Mouse (Mus musculus) lung, adult 2 months (tissue): ENCODE results near the gene Ankrd55. TPM values are rescaled to one million over a fixed set of nuclear protein-coding genes. Genes with fewer than 3 reads are reported as not detected.

Experiments
- DNase-seq: peaks from one replicate; pipeline ENCODE4 v3.0.0; 2022
- H3K4me1 ChIP-seq: fragments of 200-500 bp; 2 replicates; pipeline ENCODE4 v1.6.1; 2011; ENCODE audit warnings: low read length; ENCODE audit not compliant: control insufficient read depth, insufficient read depth
- H3K4me3 ChIP-seq: fragments of 200-500 bp; replicated peaks from 2 replicates; pipeline ENCODE3; 2011; ENCODE audit warnings: low read depth, mild to moderate bottlenecking, control low read depth, low read length; ENCODE audit errors: extremely low read depth
- CTCF ChIP-seq: fragments of 200-500 bp; IDR thresholded peaks from 2 replicates; pipeline ENCODE4 v1.5.1; 2011; ENCODE audit warnings: mild to moderate bottlenecking, low read length, control low read depth; ENCODE audit not compliant: insufficient read depth
- POLR2A ChIP-seq: fragments of 200-500 bp; IDR thresholded peaks from 2 replicates; pipeline ENCODE4 v1.6.1; 2011; ENCODE audit warnings: low read depth, mild to moderate bottlenecking, control low read depth, low read length, borderline replicate concordance; ENCODE audit errors: extremely low read depth
- WGBS: fragments of 180-500 bp; shearing (Covaris S2); methylation state at CpG from one replicate; pipeline ENCODE4 v1.1.7; 2018; 5-methylcytosine and 5-hydroxymethylcytosine counted together
- polyA plus RNA-seq: library from polyadenylated mRNA; depleted of rRNA; stranded (reverse); fragments of >200 nt; gene quantifications from 2 replicates; pipeline ENCODE4 v1.2.3, GENCODE M21; 2012

The Ankrd55 gene
- polyA plus RNA-seq, 1 experiment, result 0.15 TPM

GRCm38 (mm10) chr13:112337146-112337545 lies 48.9 kb downstream of the Ankrd55 start:
- DNase-seq, result no peak
- no peak overlapping the region for H3K4me3 ChIP-seq
- no peaks in the 10 kb centered on the region for H3K4me1 ChIP-seq
- WGBS, result 87% methylated on average over 9 of the region's 9 CpGs
- TF ChIP-seq CTCF (no peak), POLR2A (no peak)

DNA sequence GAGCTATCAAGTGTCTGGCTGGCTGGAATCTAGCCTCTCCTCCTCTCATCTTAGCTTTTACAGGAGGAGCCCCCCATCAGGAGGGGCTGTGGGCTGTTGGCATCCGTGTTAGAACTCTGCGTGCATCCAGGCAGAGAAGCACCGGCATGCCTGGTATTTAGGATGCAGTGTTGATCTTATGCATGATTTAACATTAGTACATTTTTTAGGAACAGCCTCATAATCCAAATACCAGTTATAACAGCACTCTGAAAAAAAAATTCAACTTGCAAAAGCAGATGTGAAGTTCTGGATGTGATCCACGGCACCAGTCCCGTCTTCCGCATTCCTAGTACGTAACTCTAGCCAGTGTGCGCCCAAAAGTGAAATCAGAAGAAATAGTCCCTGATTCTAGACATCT lies 52.0 kb downstream of the Ankrd55 start:
- no peak for DNase-seq
- no peak overlapping the region for H3K4me3 ChIP-seq
- 0 out of 2 replicates have a peak, but pooled peaks cover 3% of the 10 kb centered on the region for H3K4me1 ChIP-seq
- TF ChIP-seq POLR2A (no peak), CTCF (no peak)
- 72% methylated on average over 8 of the region's 8 CpGs for WGBS

GRCm38 (mm10) chr13:112340761-112341160 lies 52.5 kb downstream of the Ankrd55 start:
- Histone ChIP-seq H3K4me1 (0 out of 2 replicates have a peak, but pooled peaks cover 3% of the 10 kb centered on the region), H3K4me3 (no peak overlapping the region)
- TF ChIP-seq CTCF (no peak), POLR2A (no peak)
- no peak for DNase-seq
- 67% methylated on average over 6 of the region's 6 CpGs for WGBS

GRCm38 (mm10) chr13:112342971-112343627 lies 54.8 kb downstream of the Ankrd55 start:
- Histone ChIP-seq H3K4me1 (0 out of 2 replicates have a peak, but pooled peaks cover 3% of the 10 kb centered on the region), H3K4me3 (no peak overlapping the region)
- DNase-seq, result no peak
- 67% methylated on average over 5 of the region's 5 CpGs for WGBS
- TF ChIP-seq POLR2A (no peak), CTCF (no peak)

- no peak for TF ChIP-seq CTCF
- no peak for TF ChIP-seq POLR2A
- 48% methylated on average over 5 of the region's 5 CpGs for WGBS
- H3K4me1 ChIP-seq, result 0 out of 2 replicates have a peak, but pooled peaks cover 3% of the 10 kb centered on the region
- no peak overlapping the region for H3K4me3 ChIP-seq
- no peak for DNase-seq
Measured at GRCm38 (mm10) chr13:112343628-112344009, 55.4 kb downstream of the Ankrd55 start.

DNA sequence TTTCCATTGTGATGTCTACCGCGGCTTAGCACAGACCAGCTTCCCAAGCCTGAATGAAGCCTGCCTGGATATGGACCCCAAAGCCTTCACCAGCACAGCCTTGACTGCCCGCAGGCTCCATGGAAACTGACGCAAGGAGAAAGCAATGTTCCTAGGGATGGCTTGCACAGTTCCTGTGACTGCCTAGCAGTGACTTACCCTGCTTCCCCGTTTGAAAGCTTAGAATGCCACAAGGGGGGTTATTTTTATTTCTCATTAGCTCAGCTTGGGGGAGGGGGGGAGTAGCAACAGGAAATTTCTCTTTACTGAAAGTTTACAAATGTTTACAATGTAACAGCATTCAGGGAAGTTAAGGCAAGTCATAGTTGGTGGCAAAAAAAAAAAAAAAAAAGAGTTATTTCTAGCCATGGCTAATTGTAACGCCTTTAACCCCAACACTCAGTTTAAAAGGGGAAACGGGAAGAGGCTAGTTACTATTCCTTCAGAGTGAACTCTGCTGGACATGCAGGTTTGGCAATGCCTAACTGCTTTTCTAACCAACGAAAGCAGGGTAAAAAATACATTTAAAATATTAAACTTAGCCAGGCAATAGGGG lies 56.1 kb downstream of the Ankrd55 start:
- no peak for TF ChIP-seq CTCF
- no peak for TF ChIP-seq POLR2A
- no peak for DNase-seq
- WGBS, result 64% methylated on average over 8 of the region's 8 CpGs
- Histone ChIP-seq H3K4me3 (no peak overlapping the region), H3K4me1 (0 out of 2 replicates have a peak, but pooled peaks cover 3% of the 10 kb centered on the region)

DNA sequence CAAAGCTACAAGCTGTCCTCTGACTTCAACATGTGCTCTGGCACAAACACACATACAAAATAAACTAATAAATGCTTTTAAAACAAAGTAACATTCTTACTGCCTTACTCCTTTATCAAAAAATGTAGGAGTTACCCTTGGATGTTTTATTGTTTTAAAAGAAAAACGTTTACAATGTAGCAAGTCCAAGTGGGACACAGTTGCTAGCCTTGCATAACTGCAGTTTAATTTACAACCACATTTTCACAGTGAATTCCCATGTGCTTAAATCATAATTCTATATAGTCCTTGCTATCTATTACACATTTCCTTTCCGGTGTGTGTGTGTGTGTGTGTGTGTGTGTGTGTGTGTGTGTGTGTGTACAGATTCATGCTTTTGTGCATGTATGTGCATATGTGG lies 57.3 kb downstream of the Ankrd55 start:
- Histone ChIP-seq H3K4me3 (no peak overlapping the region), H3K4me1 (0 out of 2 replicates have a peak, but pooled peaks cover 3% of the 10 kb centered on the region)
- TF ChIP-seq CTCF (no peak), POLR2A (no peak)
- WGBS, result 61% methylated on average over 2 of the region's 2 CpGs
- DNase-seq, result no peak

GRCm38 (mm10) chr13:112346031-112346430 lies 57.8 kb downstream of the Ankrd55 start:
- WGBS, result 91% methylated on average over 11 of the region's 11 CpGs
- H3K4me1 ChIP-seq, result 0 out of 2 replicates have a peak, but pooled peaks cover 3% of the 10 kb centered on the region
- DNase-seq, result no peak
- TF ChIP-seq POLR2A, result no peak
- TF ChIP-seq CTCF, result no peak
- no peak overlapping the region for H3K4me3 ChIP-seq

DNA sequence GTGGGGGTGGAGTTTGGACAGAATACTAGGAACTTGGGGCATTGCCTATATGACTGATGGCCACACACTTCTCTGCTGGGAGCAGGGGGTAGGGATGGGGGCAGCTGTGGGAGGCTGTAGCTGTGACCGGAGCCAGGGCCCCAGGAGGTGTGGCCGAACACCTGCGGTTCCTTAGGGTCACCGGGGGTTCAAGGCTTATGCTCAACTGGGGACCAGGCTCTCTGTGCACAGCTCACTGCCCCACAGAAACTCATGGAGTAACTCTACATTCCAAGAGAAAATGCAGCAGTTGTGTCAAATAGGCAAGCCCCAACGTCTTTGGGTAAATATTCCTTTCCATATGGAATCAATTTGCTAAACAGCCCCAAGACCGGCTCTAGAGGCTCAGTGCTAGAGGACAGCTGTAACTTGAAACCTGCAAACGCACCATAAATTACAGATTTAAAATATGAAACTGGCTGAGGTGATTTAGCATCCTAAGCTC lies 58.5 kb downstream of the Ankrd55 start:
- WGBS, result 66% methylated on average over 7 of the region's 7 CpGs
- DNase-seq, result no peak
- H3K4me1 ChIP-seq, result peaks cover 3% of the 10 kb centered on the region; the same call in 1 of the 2 replicates
- H3K4me3 ChIP-seq, result no peak overlapping the region
- no peak for TF ChIP-seq POLR2A
- TF ChIP-seq CTCF, result no peak
